Mouse (Mus musculus) neutrophil, adult 83 days (primary cell): ENCODE measurements around the gene Tigar. TPM values are rescaled to one million over a fixed set of nuclear protein-coding genes. Genes with fewer than 3 reads are reported as not detected.

ENCODE experiments used
- total RNA-seq, 2 experiments: library from RNA; stranded (reverse); gene quantifications; one replicate each; pipeline ENCODE4 v1.2.4; 2023

The Tigar gene
- total RNA-seq = 1 to 10 TPM; 4.3 to 4.7 TPM

GRCm38 (mm10) chr6:127109402-127109930 is at the start of gene Tigar:
TSS of gene Tigar (minus strand) at chr6:127109557.

GRCm38 (mm10) chr6:127152106-127152951 is 43.0 kb upstream of the Tigar start, which contains the start of gene Ccnd2:
TSS of gene Ccnd2 (minus strand) at chr6:127152193.

GRCm38 (mm10) chr6:127072817-127073216 is 36.5 kb downstream of the Tigar start, which contains the start of gene Fgf23:
TSS of gene Fgf23 (plus strand) at chr6:127072902.

Other genes starting within 250 kb of the Tigar start
- not detected for gene Dyrk4, start 187.7 kb downstream of the Tigar start, total RNA-seq
- 10 to 100 TPM; 19.9 to 31.7 TPM for gene Rad51ap1, start 170.0 kb downstream of the Tigar start, total RNA-seq
- 10 to 100 TPM; 23.4 to 23.6 TPM for gene D6Wsu163e, start 169.6 kb downstream of the Tigar start, total RNA-seq
- gene Fgf6, start 94.0 kb downstream of the Tigar start, total RNA-seq = not detected
- not detected for gene Fgf23, start 36.7 kb downstream of the Tigar start, total RNA-seq
- 10 to 100 TPM; 14.5 to 16.7 TPM for gene Ccnd2, start 42.6 kb upstream of the Tigar start, total RNA-seq